Mouse (Mus musculus) MEL (cell line): ENCODE results near the gene Eva1b. TPM values are rescaled to one million over a fixed set of nuclear protein-coding genes. Genes with fewer than 3 reads are reported as not detected.

Source experiments
- DNase-seq: peaks from one replicate; pipeline ENCODE4 v3.0.0; 2011; ENCODE audit warnings: low read depth, low spot score
- H3K27ac ChIP-seq: 2 replicates; pipeline ENCODE4 v1.5.1; 2012; ENCODE audit warnings: low read depth, mild to moderate bottlenecking, control low read depth, low read length, moderate library complexity; ENCODE audit not compliant: control insufficient read depth
- H3K27me3 ChIP-seq, 2 experiments: fragments of 150-350 bp in 1 of 2; sonication (generic) in 1 of 2; 2 replicates each; pipeline ENCODE4 v1.6.1; 2012; ENCODE audit warnings: low read length in 2 of 2, mild to moderate bottlenecking in 2 of 2, improper control_type of control experiment in 1 of 2, moderate library complexity in 1 of 2; ENCODE audit not compliant: insufficient read depth in 2 of 2, control insufficient read depth in 1 of 2
- H3K36me3 ChIP-seq, 2 experiments: 2 replicates each; pipeline ENCODE4 v1.6.1; 2012 to 2014; ENCODE audit warnings: low read length in 2 of 2, improper control_type of control experiment in 1 of 2, inconsistent platforms in 1 of 2, mild to moderate bottlenecking in 1 of 2; ENCODE audit not compliant: insufficient read depth in 2 of 2, control insufficient read depth in 1 of 2
- H3K4me1 ChIP-seq, 2 experiments: fragments of 150-350 bp in 1 of 2; sonication (generic) in 1 of 2; 2 replicates each; pipeline ENCODE4 v1.6.1; 2012; ENCODE audit warnings: low read length in 2 of 2, improper control_type of control experiment in 1 of 2, mild to moderate bottlenecking in 1 of 2; ENCODE audit not compliant: insufficient read depth in 2 of 2, control insufficient read depth in 1 of 2
- H3K4me3 ChIP-seq, 2 experiments: fragments of 150-350 bp in 1 of 2; sonication (generic) in 1 of 2; 2 replicates each; pipeline ENCODE4 v1.5.1; 2012; ENCODE audit warnings: low read depth in 2 of 2, low read length in 2 of 2, mild to moderate bottlenecking in 2 of 2, moderate library complexity in 2 of 2, control low read depth in 1 of 2, improper control_type of control experiment in 1 of 2; ENCODE audit not compliant: control insufficient read depth in 1 of 2, insufficient read depth in 1 of 2
- H3K79me2 ChIP-seq: 2 replicates; pipeline ENCODE4 v1.6.1; 2012; ENCODE audit warnings: mild to moderate bottlenecking, low read length, moderate library complexity; ENCODE audit not compliant: control insufficient read depth, poor library complexity, insufficient read depth
- H3K9ac ChIP-seq: 2 replicates; pipeline ENCODE4 v1.6.1; 2012; ENCODE audit warnings: low read depth, mild to moderate bottlenecking, control low read depth, low read length, moderate library complexity; ENCODE audit not compliant: control insufficient read depth, poor library complexity, severe bottlenecking
- H3K9me3 ChIP-seq: fragments of 150-350 bp; sonication (generic); replicated peaks from 2 replicates; pipeline ENCODE4 v1.6.1; 2012; ENCODE audit warnings: mild to moderate bottlenecking, low read length, improper control_type of control experiment, moderate library complexity; ENCODE audit not compliant: insufficient read depth
- BHLHE40 ChIP-seq: IDR thresholded peaks from 2 replicates; pipeline ENCODE4 v1.6.1; 2012; ENCODE audit warnings: low read depth, mild to moderate bottlenecking, inconsistent platforms, low read length, improper control_type of control experiment, borderline replicate concordance
- CHD1 ChIP-seq: IDR thresholded peaks from 2 replicates; pipeline ENCODE4 v1.6.1; 2012; ENCODE audit warnings: low read depth, mild to moderate bottlenecking, inconsistent platforms, low read length, improper control_type of control experiment
- E2F4 ChIP-seq: IDR thresholded peaks from 2 replicates; pipeline ENCODE4 v1.6.1; 2011; ENCODE audit warnings: low read depth, low read length, improper control_type of control experiment, borderline replicate concordance
- EP300 ChIP-seq, 2 experiments: IDR thresholded peaks; 2 replicates each; pipeline ENCODE4 v1.6.1; 2011; ENCODE audit warnings: improper control_type of control experiment in 2 of 2, low read length in 2 of 2, low read depth in 1 of 2, mild to moderate bottlenecking in 1 of 2
- GABPA ChIP-seq: IDR thresholded peaks from 2 replicates; pipeline ENCODE4 v1.6.1; 2012; ENCODE audit warnings: low read depth, mild to moderate bottlenecking, inconsistent platforms, low read length, improper control_type of control experiment, moderate library complexity
- HCFC1 ChIP-seq: IDR thresholded peaks from 2 replicates; pipeline ENCODE4 v1.6.1; 2012; ENCODE audit warnings: low read depth, mild to moderate bottlenecking, inconsistent platforms, low read length, improper control_type of control experiment, moderate library complexity
- KAT2A ChIP-seq: conservative IDR thresholded peaks from 2 replicates; pipeline ENCODE4 v1.6.1; 2012; ENCODE audit warnings: low read depth, low read length, improper control_type of control experiment, inconsistent platforms
- MAFK ChIP-seq: IDR thresholded peaks from 2 replicates; pipeline ENCODE4 v1.6.1; 2011; ENCODE audit warnings: low read depth, mild to moderate bottlenecking, low read length, improper control_type of control experiment, borderline replicate concordance
- MAX ChIP-seq: IDR thresholded peaks from 2 replicates; pipeline ENCODE4 v1.6.1; 2011; ENCODE audit warnings: low read length, improper control_type of control experiment
- MAZ ChIP-seq: IDR thresholded peaks from 2 replicates; pipeline ENCODE4 v1.6.1; 2012; ENCODE audit warnings: low read depth, mild to moderate bottlenecking, inconsistent platforms, low read length, improper control_type of control experiment
- MXI1 ChIP-seq: IDR thresholded peaks from 2 replicates; pipeline ENCODE4 v1.6.1; 2011; ENCODE audit warnings: mild to moderate bottlenecking, low read depth, low read length, improper control_type of control experiment
- MYB ChIP-seq: IDR thresholded peaks from 2 replicates; pipeline ENCODE4 v1.6.1; 2011; ENCODE audit warnings: mild to moderate bottlenecking, low read depth, low read length, improper control_type of control experiment
- MYC ChIP-seq: IDR thresholded peaks from 2 replicates; pipeline ENCODE4 v1.6.1; 2011; ENCODE audit warnings: low read depth, mild to moderate bottlenecking, low read length, improper control_type of control experiment, moderate library complexity
- NRF1 ChIP-seq: IDR thresholded peaks from 2 replicates; pipeline ENCODE4 v1.6.1; 2014; ENCODE audit warnings: low read depth, mild to moderate bottlenecking, inconsistent platforms, low read length, improper control_type of control experiment, moderate library complexity; ENCODE audit not compliant: poor library complexity, insufficient read depth, severe bottlenecking
- POLR2A ChIP-seq, 2 experiments: IDR thresholded peaks; 2 replicates each; pipeline ENCODE4 v1.6.1; 2011 to 2012; ENCODE audit warnings: low read length in 2 of 2, mild to moderate bottlenecking in 2 of 2, control low read depth in 1 of 2, improper control_type of control experiment in 1 of 2, low read depth in 1 of 2, moderate library complexity in 1 of 2; ENCODE audit not compliant: control insufficient read depth in 1 of 2, insufficient read depth in 1 of 2, poor library complexity in 1 of 2
- POLR2AphosphoS5 ChIP-seq: IDR thresholded peaks from 2 replicates; pipeline ENCODE4 v1.6.1; 2012; ENCODE audit warnings: low read depth, borderline replicate concordance, mild to moderate bottlenecking, inconsistent platforms, low read length, moderate library complexity, mixed read lengths
- RAD21 ChIP-seq: IDR thresholded peaks from 2 replicates; pipeline ENCODE4 v1.6.1; 2011; ENCODE audit warnings: mild to moderate bottlenecking, low read depth, low read length, improper control_type of control experiment
- RCOR1 ChIP-seq: IDR thresholded peaks from 2 replicates; pipeline ENCODE4 v1.6.1; 2012; ENCODE audit warnings: low read depth, mild to moderate bottlenecking, inconsistent platforms, low read length, improper control_type of control experiment
- SIN3A ChIP-seq: IDR thresholded peaks from 2 replicates; pipeline ENCODE4 v1.6.1; 2012; ENCODE audit warnings: low read length, improper control_type of control experiment, inconsistent platforms
- TBP ChIP-seq: IDR thresholded peaks from 2 replicates; pipeline ENCODE4 v1.8.0; 2011; ENCODE audit warnings: low read depth, low read length, improper control_type of control experiment
- USF1 ChIP-seq: IDR thresholded peaks from 2 replicates; pipeline ENCODE4 v1.6.1; 2014; ENCODE audit warnings: low read depth, mild to moderate bottlenecking, inconsistent platforms, low read length, improper control_type of control experiment, moderate library complexity
- USF2 ChIP-seq, 2 experiments: IDR thresholded peaks; 2 replicates each; pipeline ENCODE4 v1.6.1; 2011 to 2012; ENCODE audit warnings: improper control_type of control experiment in 2 of 2, low read length in 2 of 2, borderline replicate concordance in 1 of 2, inconsistent platforms in 1 of 2, low read depth in 1 of 2, mild to moderate bottlenecking in 1 of 2; ENCODE audit not compliant: insufficient read depth in 1 of 2
- ZKSCAN1 ChIP-seq: IDR thresholded peaks from 2 replicates; pipeline ENCODE4 v1.6.1; 2012; ENCODE audit warnings: low read depth, mild to moderate bottlenecking, inconsistent platforms, low read length, improper control_type of control experiment, moderate library complexity
- ZNF384 ChIP-seq: IDR thresholded peaks from 2 replicates; pipeline ENCODE4 v1.6.1; 2012; ENCODE audit warnings: low read depth, mild to moderate bottlenecking, inconsistent platforms, low read length, improper control_type of control experiment
- polyA plus RNA-seq, 2 experiments: library from polyadenylated mRNA; stranded (reverse) in 1 of 2; unstranded in 1 of 2; fragments of >175 nt in 1 of 2; fragments of >200 nt in 1 of 2; gene quantifications; 2 replicates each; pipeline versions ENCODE4 v1.2.1 to v1.2.4; 2012; ENCODE audit warnings: low replicate concordance in 2 of 2, low read depth in 1 of 2; ENCODE audit not compliant: insufficient read length in 2 of 2, insufficient read depth in 1 of 2, missing spikeins in 1 of 2
- total RNA-seq: library from RNA; depleted of rRNA; stranded (reverse); fragments of 300-350 nt; gene quantifications from 2 replicates; pipeline ENCODE4 v1.2.3, GENCODE M21; 2012

Gene Eva1b
- total and polyA plus RNA-seq, 3 experiments, result 9.6 to 12.2 TPM; not detected in 1

- Histone ChIP-seq H3K27ac (no peak overlapping the region), H3K9me3 (no peaks in the 10 kb centered on the region), H3K79me2 (no peaks in the 10 kb centered on the region), H3K27me3 (no peaks in the 10 kb centered on the region), H3K9ac (no peak overlapping the region), H3K4me3 (no peak overlapping the region), H3K4me1 (peaks cover 0 to 7% of the 10 kb centered on the region in 2 experiments; a peak in 2 of 4 replicates), H3K36me3 (no peaks in the 10 kb centered on the region)
- TF ChIP-seq BHLHE40 (no peak), EP300 (IDR thresholded peaks at IDR 0.05; ENCODE audit: low read depth in 1 of 2, low read length in 2 of 2) (no peak)
- no peak for DNase-seq
These were observed 5.3 kb downstream of the Eva1b start for GRCm38 (mm10) chr4:126152864-126153263.

GRCm38 (mm10) chr4:126155183-126155582 lies 7.6 kb downstream of the Eva1b start:
- no peak overlapping the region for H3K4me3 ChIP-seq
- no peaks in the 10 kb centered on the region for H3K36me3 ChIP-seq

GRCm38 (mm10) chr4:126155869-126156268 lies 8.3 kb downstream of the Eva1b start:
- TF ChIP-seq USF1, result no peak
- TF ChIP-seq MAX, result no peak
- TF ChIP-seq ZKSCAN1, result no peak
- no peak for TF ChIP-seq NRF1
- TF ChIP-seq RAD21, result no peak
- no peak for TF ChIP-seq POLR2A (IDR thresholded peaks at IDR 0.05; ENCODE audit: control insufficient read depth in 1 of 2, insufficient read depth in 1 of 2, low read depth in 1 of 2, low read length in 2 of 2, poor library complexity in 1 of 2)
- no peak for TF ChIP-seq MYB
- TF ChIP-seq MAFK, result no peak
- no peak for TF ChIP-seq HCFC1
- no peak for TF ChIP-seq MYC
- TF ChIP-seq KAT2A, result no peak
- TF ChIP-seq MAZ, result no peak
- no peak for TF ChIP-seq GABPA
- no peak for TF ChIP-seq POLR2AphosphoS5
- no peak for TF ChIP-seq CHD1
- TF ChIP-seq TBP, result no peak
- no peak for TF ChIP-seq MXI1
- no peak for TF ChIP-seq SIN3A
- no peak for TF ChIP-seq E2F4
- no peak for TF ChIP-seq RCOR1
- H3K9ac ChIP-seq, result no peak overlapping the region
- no peaks in the 10 kb centered on the region for H3K27me3 ChIP-seq
- no peaks in the 10 kb centered on the region for H3K4me1 ChIP-seq
- DNase-seq, result no peak
- no peaks in the 10 kb centered on the region for H3K36me3 ChIP-seq
- no peak overlapping the region for H3K27ac ChIP-seq
- H3K9me3 ChIP-seq, result no peaks in the 10 kb centered on the region
- no peaks in the 10 kb centered on the region for H3K79me2 ChIP-seq
- H3K4me3 ChIP-seq, result no peak overlapping the region

More at GRCm38 (mm10) chr4:126155183-126155582, 7.6 kb downstream of the Eva1b start:
- H3K27me3 ChIP-seq, result no peaks in the 10 kb centered on the region
- no peak overlapping the region for H3K27ac ChIP-seq
- no peaks in the 10 kb centered on the region for H3K4me1 ChIP-seq
- DNase-seq, result peak; percentile 34
- H3K9me3 ChIP-seq, result no peaks in the 10 kb centered on the region
- no peaks in the 10 kb centered on the region for H3K79me2 ChIP-seq
- TF ChIP-seq ZNF384 (peak; percentile 17; the same call in 1 of the 2 replicates), USF2 (IDR thresholded peaks at IDR 0.05; ENCODE audit: borderline replicate concordance in 1 of 2, insufficient read depth in 1 of 2, low read depth in 1 of 2, low read length in 2 of 2) (no peak)
- no peak overlapping the region for H3K9ac ChIP-seq
